Mouse (Mus musculus) liver, embryonic 14.5 days (tissue): ENCODE measurements around the gene Clint1.

ENCODE experiments used
- CTCF ChIP-seq: IDR thresholded peaks from 2 replicates; pipeline ENCODE4 v1.5.1; 2016; ENCODE audit warnings: antibody characterized with exemption, low read depth, control low read depth
- EP300 ChIP-seq: IDR thresholded peaks from 2 replicates; pipeline ENCODE4 v1.6.1; 2016; ENCODE audit warnings: antibody characterized with exemption, low read depth

GRCm38 (mm10) chr11:45806264-45806663 is 45.6 kb upstream of the Clint1 start:
- TF ChIP-seq CTCF, result no peak
- no peak for TF ChIP-seq EP300
